Mouse (Mus musculus): ENCODE measurements around the gene Clstn3.

GRCm38 (mm10) chr6:124476216-124476615 lies 11.6 kb upstream of the Clstn3 start:
- TF ChIP-seq POLR2A (IDR thresholded peaks at IDR 0.05; ENCODE audit: low read depth, low read length): no peak
- no peak for TF ChIP-seq CTCF (IDR thresholded peaks at IDR 0.05; ENCODE audit: extremely low read depth, insufficient read length, insufficient replicate concordance, low read depth, low read length)
